Mouse (Mus musculus): ENCODE results near the gene Rhog.

The Rhog gene

DNA sequence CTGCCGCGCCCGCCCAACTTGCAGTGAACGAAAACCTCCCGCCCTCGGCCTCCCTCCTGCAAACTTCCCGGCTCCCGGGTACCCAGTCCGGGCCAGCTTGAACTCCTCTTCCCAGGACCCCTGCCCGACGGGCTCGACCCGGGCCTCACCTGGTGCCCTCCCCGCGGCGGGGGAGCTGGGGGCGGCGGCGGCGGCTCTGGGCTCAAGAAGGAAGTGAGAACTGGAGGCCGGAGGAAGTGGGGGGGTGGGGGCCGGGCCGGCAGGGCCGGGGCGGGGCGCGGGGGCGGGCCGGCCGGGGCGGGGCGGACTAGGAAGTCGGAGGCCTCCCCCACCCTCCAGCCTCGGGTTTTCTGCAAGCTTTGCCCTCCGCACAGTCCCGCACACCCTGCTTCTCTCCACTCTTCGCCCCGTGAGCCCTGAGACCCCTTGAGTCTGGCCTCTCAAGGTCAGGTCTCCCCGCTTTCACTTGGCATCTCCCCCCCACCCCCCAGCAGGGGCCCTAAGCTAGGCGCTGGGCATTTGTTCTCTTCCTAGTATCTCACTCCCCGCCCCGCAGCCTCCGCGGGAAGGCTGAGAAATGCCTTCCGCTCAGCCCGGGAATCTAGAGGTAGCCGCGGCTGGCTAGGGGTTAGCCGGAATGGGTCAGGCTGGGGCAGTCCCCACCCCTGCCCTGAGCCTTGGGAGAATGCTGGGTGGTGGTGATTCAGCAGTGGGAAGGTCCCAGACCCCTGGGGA lies 5.8 kb downstream of the Rhog start:
- DNase-seq, result peak; percentile 86

DNA sequence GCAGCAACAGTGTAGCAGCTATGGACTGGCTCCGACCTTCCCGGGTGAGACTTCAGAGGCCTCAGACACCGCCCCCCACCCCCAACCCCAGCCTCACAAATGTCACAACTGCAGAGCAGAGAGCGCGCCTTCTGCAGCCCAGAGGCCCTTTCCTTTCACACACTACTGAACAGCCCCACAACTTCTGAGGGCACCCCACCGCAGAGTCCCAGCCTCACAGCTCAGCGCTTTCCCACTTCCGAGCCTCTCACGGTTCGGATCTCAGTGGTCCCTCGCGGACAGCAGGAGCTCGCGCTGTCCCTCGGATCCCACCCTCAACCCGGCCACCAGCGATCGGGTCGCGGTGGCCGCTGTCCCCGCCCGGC lies 6.3 kb downstream of the Rhog start:
- DNase-seq, result peak; percentile 83

DNA sequence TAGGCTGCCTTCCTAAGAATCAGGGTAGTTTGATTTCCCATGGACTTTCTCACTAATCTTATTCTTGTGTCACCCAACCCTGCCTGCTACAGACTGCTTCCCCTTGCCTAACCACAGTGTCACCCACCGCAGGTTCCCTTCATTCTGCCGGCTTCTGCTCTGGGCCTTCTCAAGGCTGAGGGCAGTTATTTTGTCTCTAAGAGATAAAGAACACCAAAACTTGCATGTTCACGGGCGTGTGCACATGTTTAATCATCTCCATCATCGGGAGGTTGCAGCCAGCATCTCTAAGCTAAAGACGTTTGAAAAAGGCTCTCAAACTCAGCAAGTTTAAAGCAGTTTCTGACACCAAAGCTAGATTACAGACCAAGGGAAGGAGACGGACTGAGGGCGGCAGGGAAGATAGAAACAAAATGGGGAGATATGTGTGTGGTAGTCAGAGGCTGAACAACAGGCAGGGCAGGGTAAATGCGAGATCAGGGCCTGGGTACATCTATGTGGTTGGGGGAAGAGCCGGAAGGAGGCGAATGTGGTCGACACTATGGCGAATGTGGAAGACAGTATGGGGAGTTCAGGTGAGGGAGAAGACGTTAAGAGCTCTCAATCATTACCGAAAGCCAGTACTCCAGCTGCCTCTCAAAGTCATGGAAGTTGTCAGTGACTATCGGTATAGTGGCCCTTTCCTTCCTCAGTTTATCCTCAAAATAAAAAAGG lies 7.0 kb downstream of the Rhog start:
- peak; percentile 63 for DNase-seq

DNA sequence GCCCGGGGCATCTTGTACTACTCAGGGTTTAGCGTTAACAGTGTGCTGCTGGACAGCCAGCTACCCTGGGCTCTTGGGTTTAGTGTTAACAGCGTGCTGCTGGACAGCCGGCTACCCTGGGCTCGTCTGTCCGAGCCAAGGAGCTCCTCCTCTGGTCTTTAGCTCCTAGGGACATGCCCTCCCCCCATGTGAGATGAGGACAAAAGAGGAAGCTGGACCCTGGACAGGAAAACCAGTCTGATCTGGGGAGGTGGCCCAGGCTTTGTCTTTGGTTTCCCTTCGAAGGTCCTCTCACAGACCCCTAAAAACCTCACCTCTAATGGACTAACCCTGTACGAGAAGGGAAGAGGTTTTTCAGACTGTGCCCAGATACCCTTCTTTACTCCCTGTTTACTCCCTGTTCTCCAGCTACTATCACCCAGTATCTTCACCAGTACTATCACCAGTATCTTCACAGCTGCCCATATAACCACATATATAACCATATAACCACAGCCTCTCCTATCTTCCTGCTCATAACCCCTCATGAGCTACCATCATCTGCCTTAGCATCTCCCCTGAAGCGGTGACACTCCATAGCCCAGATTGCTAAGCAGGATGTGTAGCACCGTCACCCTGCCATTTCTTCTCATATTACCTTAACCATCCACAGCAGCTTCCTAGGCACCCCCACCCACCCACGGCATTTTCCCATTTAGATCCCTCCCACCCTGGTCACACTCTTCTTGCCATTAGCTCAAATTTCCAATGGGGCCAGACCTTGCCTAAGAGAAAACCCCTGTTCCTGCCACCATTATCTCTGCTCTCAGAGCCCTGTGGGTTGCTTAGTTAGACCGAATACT lies 8.7 kb downstream of the Rhog start:
- DNase-seq, result no peak

DNA sequence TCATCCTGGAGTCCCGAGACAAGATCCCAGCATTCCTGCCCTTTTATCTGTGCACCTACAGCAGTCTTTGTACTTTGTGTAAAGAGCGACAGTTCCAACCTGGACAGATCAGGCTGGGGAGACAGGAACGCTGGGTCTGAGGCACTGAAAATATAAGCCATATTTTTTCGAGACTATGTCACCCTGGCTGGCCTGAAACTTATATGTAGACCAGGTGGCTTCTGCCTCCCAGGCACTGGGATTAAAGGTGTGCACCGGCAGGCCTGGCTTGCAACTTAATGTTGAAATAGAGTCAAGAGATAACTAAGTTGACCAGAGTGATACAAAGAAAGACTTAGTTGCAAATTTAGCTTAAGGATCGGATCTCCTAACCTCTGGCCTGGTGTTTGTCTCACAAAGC lies 9.6 kb downstream of the Rhog start:
- DNase-seq, result no peak

DNA sequence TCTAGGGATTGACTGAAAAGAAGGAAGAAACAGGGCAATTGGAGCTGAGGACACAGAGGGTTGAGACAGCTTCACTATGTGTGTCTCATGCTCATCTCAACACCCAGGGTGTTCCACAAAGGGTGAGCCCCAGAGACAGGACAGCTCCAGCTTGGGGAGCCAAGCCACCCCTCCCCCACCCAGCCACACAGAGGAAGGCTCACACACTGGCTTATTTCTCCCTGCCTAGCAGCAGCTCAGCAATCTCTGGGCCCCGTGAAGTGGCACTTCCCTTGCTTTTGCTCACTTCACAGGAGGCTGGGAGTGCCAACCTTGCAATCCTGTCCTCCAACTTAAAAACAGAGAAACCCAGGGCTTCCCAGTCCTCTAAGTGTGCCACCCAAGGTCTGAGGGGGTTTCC lies 10.1 kb downstream of the Rhog start:
- peak; percentile 45 for DNase-seq

DNA sequence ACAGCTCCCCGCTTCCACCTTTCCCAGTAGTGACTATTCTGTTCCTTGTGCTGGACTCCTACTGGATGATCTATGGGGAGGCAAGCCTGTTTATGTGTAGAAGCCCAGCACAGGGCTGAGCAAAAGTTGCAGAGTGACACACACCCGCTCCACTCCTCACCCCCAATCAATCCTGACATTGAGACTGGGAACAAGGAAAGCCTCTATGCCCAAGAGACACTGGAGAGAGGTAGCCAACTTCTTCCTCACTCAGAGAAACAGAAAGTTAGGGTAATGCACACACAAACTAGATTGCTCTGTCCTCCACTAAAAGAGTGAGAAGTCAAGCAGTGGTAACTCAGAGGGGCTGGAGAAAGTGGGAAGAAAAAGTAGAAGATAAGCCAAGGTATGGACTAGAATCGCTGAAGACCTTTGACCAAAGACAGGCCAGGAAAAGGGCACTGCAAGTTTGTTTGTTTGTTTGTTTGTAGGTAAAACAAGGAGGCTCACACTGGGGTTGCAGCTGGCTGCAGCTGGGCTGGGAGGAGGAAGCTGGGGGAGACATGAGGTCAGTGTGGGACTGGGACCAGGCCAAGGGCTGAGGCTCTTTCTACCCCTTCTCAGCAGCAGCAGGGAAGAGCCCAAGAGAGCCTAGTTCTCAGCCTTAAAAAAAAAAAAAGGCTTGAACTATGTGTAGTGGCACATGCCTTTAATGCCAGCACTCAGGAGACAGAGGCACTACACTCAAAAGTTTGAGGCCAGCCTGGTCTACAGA lies 10.9 kb downstream of the Rhog start:
- no peak for DNase-seq

DNA sequence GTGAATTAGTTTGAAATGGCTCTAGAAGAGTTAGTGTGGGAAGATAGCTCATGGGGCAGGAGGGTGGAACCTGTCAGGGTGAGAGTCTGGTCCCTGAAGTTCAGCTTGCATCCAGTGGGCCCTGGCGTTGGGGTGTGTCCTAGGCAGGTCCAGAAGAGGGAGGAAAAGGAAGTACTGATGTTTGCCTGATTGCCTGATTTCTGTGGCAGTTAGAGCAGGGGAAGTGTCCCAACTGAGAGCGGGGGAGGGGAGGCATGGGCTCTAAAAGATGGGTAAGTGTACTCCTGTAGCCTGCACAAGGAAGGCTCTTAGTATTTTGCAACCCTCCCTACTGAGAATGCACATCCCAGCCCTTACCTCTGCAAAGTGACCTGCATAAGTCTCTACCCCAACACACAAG lies 12.0 kb downstream of the Rhog start:
- DNase-seq, result peak; percentile 50

DNA sequence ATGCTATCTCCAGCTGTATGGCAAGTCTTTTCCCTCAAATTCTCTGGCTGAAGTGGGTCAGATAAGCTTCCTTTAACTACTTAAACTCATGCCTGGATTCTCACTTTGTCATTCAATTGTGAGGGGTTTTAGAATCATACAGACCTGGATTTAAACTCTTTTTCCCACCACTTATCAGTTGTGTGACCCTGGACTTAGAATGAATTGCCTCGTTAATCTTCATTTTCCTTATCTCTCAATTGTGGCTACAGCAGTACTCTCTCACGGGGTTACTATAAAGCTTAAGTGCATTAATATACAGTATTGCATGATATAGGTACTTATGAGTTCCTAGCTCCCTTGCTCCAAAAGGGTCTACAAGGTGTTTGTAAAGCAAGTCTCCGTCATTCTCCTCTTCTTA lies 12.9 kb downstream of the Rhog start:
- DNase-seq, result no peak

DNA sequence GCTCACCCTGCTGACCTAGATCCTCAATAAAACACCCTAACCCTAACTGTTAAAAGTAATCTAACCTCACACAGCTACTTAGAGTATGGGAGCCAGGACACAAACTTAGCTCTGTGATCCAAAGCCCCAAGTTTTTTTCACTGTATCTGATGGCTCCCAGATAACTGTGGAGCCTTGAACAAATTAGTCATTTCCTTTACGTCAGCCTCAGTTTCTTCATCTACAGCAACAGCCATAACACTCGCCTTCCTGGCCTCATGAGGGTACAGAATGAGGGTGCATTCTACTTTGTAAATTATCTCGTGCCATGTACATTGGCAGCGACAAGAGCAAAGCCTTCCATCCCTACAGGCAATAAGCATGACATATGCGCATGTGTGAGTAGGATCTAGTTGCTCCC lies 13.5 kb downstream of the Rhog start:
- DNase-seq, result no peak

DNA sequence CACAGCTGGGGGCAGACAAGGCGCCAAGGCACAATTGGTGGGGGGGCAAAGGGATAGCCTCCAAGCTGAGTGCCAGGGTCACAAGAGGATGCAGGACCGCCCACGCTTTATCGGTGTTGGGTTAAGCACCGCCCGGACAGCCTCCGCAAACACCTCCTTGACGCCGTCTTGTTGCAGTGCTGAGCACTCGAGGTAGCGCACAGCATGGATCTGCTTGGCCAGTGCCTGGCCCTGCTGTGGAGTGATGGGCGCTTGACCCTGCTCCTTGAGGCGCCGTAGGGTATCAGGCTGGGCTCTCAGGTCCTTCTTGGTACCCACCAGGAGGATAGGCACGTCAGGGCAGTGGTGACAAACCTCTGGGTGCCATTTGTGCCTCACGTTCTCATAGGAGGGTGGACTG lies 16.3 kb downstream of the Rhog start:
- DNase-seq, result no peak

DNA sequence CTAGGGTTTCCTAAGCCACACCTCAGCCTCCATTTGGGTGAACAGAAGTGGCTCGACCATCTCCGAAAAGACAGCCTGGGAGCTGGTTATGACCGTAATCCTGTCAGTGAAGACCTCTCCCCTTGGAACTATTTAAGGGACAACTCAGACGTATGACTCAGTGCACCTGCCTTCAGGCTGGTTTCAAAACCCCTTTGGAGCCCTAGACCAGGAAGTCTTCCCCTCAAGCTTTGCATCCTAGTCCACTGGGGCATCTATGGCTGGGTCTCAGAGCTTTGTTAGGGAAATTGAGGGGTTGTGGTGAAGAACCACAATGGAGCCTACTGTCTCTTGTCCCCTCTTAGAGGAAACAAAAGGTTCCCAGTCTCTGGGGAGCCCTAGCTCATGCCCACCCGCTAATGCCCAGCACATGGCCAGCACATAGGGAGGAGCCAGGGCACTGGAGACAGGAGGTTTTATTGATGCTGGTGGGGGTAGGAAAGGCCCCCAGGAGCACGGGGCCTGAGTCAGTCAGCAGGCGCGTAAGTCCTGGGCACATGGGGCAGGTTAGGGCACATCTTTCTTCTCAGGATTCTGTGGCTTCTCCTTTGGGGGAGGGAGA lies 17.1 kb downstream of the Rhog start:
- DNase-seq, result no peak

DNA sequence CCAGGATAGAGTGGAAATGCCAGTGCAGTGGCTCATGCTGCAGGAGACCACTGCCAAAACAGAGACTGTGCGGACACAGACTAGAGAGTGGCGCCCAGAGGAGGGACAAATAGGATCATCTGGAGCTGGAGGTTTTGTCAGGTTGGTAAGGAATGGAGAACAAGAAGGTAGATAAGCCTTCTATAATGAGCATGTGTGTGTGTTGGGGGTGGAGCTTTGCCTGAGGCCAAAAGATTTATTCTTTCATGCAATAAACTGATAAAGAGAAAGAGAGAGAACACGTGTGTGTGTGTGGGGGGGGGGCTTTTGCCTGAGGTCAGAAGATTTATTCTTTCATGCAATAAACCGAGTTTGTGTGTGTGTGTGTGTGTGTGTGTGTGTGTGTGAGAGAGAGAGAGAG lies 22.8 kb downstream of the Rhog start:
- no peak for DNase-seq

DNA sequence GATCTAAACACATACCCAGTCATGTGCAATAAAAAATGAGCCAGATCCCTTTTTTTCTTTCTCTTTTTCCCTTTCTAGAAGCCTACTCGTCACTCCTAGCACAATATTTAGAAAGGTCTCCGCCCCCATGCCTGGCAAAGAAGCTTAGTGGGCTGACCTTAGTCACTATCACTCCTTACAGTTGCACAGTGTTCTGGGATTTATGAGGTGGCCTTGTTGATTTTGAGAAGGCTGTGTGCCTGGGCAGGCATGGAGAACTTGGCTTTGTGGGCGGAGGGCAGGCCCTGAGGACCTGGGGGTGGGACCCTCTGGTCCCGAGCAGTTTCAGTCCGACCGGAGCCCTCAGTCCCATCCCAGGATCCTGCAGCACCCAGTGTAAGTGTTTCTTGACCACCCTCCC lies 26.0 kb downstream of the Rhog start:
- no peak for DNase-seq

DNA sequence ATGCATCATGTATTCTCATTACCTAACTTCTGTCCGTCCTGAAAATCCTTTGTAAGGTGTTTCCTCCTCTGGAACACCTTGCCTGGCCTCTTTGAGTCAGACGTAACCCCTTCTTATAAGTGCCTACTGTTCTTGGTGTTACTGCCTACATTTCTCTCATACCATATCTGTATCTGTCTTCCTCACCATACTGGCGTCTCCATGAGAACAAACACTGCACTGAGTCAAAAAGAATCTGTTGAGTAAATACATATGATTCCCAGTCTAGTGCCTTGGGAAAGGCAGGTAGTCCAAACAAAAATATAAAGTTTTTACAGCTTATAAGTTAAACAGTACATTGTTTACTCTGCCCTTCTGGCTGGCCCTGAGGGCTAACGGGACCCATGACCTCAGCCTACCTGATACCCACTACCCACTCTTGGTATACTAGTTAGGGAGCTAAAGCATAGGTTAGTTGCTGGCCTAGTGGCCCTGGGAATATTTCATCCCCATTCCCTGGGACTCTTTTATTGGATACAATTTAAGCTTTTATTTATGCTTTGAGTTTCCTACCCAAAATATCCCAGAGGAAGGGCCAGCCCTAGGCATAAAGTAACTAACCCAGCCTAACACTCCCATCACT lies 27.7 kb downstream of the Rhog start:
- no peak for DNase-seq

DNA sequence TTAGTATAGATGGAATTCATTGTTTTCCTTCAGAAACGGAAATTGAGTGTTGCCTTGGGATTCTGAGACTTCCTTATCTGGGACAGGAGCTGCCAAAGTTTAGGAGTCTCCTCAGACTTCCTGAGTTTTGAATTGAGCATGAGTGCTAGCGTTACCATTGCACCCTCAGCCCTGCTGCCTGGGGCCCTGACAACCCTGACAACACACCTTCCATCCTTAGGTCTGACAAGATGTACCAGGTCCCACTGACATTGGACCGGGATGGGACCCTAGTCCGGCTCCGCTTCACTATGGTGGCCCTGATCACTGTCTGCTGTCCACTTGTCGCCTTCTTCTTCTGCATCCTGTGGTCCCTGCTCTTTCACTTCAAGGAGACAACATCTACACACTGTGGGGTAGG lies 29.8 kb downstream of the Rhog start:
- DNase-seq, result no peak

DNA sequence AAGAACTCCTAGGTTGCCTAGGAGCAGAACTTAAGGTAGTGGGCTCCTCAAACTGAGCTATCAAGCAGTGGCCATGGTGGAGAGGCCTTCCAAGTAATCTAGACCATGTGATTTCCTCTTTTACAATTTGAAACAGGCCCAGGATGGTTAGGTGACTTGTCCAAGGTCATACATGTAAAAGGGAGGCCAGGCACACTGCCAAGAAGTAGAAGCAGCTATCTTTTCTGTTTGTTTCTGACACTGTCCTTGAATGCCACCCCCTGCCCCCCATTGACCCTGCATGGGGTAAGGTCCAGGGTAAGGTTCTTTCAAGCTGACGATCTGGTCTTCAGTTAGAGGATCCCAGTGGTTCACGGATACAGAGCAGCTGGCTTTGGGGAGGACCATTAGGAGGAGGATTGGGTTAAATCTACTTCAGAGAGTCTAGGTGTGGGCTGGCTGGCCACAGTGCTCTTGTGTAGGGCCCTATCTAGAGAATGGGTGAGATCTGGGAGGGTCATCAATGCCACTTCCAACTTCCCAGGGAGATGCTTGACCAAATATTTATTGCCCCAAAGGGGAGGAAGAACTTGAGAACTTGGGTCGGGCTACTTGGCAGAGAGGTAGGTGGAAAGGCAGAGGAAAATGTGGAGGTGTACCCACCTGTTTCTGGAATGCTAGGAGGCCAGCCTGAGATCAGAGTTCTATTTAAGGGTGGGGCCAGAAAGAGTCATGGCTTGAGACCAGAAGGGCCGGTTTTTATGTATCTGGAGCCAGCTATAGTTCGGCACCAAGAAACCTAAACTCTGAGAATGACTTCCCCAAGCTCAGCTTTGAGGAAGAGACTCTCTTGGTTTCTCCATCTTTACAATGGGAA lies 31.7 kb downstream of the Rhog start:
- no peak for DNase-seq

DNA sequence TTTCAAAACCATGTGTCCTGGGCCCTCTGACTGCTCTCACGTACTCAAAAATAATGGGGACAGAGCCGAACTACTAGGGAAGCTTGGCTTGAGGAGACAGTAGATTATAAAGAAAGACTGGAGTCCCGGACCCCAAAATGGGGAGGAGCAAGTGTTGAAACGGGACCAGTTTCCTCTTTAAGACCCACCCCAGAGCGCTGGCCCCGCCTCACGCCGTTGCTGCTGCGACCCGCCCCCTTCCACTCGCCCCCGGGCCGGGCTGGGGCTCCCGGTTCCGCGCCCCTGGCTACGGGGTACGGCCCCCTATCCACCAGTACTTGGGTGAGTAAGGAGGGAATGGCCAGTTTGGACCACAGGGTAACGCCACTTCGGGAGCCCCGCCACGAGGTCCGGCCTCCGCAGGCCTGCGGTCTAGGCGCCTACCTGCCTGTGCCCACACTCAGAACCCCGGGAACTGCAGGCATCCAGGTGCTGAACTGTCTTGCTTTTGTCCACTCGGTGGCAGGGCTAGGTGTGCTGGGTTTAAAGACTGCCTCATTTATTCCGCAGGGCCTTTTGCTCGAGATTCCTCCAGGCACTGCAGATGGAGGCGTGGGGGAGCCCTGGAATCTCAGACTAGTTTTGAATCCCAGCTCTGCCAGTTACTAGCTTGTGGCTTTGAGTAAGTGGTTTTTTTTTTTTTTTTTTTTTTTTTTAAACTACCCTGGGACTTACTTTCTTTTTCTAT lies 32.9 kb downstream of the Rhog start:
- peak; percentile 88 for DNase-seq

DNA sequence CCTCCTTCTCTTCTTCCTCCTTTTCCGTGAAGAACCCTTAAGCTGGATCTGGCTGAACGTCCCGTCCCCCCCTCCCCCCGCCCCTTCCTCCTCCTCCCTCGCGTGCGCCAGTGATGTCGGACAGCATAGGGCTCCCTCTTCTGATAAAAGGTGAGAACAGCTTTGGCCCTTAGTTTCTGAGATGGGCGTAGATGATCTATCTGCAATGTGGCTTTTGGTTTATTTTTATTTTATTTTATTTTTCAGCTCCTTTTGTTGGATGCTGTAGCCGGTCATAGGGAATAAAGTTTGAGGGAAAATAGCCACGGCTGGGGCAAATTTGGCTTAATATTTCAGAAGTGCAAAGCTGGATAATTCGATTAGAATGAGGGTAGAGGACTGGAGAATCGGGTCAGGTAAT lies 33.5 kb downstream of the Rhog start:
- peak; percentile 57 for DNase-seq

DNA sequence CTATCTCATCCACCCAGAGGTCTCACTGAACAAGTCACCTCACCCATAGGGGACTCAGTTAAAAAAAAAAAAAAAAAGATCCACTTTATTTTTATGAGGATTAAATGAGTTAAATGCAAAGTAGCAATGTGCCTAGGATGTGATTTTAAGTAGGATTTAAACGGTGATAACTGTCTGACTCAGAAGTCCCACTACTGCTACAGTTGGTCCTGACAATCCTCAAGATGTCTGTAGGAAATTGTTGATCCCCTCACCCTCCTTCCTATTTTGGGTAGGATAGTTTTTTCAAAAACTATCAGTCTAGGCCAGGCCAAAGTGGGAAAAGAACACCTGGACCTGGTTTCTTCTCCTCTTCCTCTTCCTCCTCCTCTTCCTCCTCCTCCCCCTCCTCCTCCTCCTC lies 34.0 kb downstream of the Rhog start:
- DNase-seq, result no peak

DNA sequence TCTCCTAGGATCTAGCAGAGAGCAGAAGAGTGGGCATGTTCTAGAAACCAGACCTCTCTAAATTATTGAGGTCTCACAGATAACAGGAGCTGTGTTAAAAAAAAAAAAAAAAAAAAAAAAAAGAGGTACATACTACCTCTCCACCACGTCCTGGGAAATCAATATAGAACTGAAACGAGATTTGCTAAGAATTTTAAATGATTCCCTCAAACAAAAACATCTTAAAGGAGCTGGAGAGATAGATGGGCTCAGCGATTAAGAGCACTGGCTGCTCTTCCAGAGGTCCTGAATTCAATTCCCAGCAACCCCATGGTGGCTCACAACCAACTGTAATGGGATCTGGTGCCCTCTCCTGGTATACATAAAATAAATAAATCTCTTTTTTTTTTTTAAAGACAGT lies 44.8 kb downstream of the Rhog start:
- no peak for DNase-seq
